Mouse (Mus musculus): ENCODE measurements around the gene Cdc37. TPM values are rescaled to one million over a fixed set of nuclear protein-coding genes. Genes with fewer than 3 reads are reported as not detected.

The Cdc37 gene
- polyA plus RNA-seq, 1 experiment from 2014 or later, result 217 TPM

Other genes starting within 250 kb of the Cdc37 start
- gene Dnmt1, start 190.1 kb downstream of the Cdc37 start, polyA plus RNA-seq (2015; fragmentation: Nextera tagmentation; extraction: Ambion mirVana), result 80.0 and 84.6 TPM in 2 replicates
- gene S1pr2, start 173.2 kb downstream of the Cdc37 start, polyA plus RNA-seq (2015; fragmentation: Nextera tagmentation; extraction: Ambion mirVana), result 6.9 and 7.5 TPM in 2 replicates
- gene Mrpl4, start 147.2 kb downstream of the Cdc37 start, polyA plus RNA-seq (2015; fragmentation: Nextera tagmentation; extraction: Ambion mirVana), result 112 and 115 TPM in 2 replicates
- gene Icam1, start 134.0 kb downstream of the Cdc37 start, polyA plus RNA-seq (2015; fragmentation: Nextera tagmentation; extraction: Ambion mirVana), result 2.8 and 3.0 TPM in 2 replicates
- 0.25 TPM in 1 of 2 replicates, not detected in the other for gene Icam4, start 120.6 kb downstream of the Cdc37 start, polyA plus RNA-seq (2015; fragmentation: Nextera tagmentation; extraction: Ambion mirVana)
- 1.5 and 2.2 TPM in 2 replicates for gene Icam5, start 117.9 kb downstream of the Cdc37 start, polyA plus RNA-seq (2015; fragmentation: Nextera tagmentation; extraction: Ambion mirVana)
- gene Zglp1, start 82.9 kb downstream of the Cdc37 start, polyA plus RNA-seq (2015; fragmentation: Nextera tagmentation; extraction: Ambion mirVana), result 0.37 and 2.2 TPM in 2 replicates
- gene Gm49373, start 76.9 kb downstream of the Cdc37 start, polyA plus RNA-seq (2015; fragmentation: Nextera tagmentation; extraction: Ambion mirVana), result 1.3 TPM in 2 replicates
- gene Fdx1l, start 76.4 kb downstream of the Cdc37 start, polyA plus RNA-seq (2015; fragmentation: Nextera tagmentation; extraction: Ambion mirVana), result 52.2 and 58.9 TPM in 2 replicates
- 1.0 and 1.3 TPM in 2 replicates for gene Gm38431, start 58.0 kb downstream of the Cdc37 start, polyA plus RNA-seq (2015; fragmentation: Nextera tagmentation; extraction: Ambion mirVana)
- gene Raver1, start 58.0 kb downstream of the Cdc37 start, polyA plus RNA-seq (2015; fragmentation: Nextera tagmentation; extraction: Ambion mirVana), result 36.8 and 42.0 TPM in 2 replicates
- 10.3 and 11.1 TPM in 2 replicates for gene Tyk2, start 18.7 kb downstream of the Cdc37 start, polyA plus RNA-seq (2015; fragmentation: Nextera tagmentation; extraction: Ambion mirVana)
- gene Pde4a, start 15.7 kb upstream of the Cdc37 start, polyA plus RNA-seq (2015; fragmentation: Nextera tagmentation; extraction: Ambion mirVana), result 23.7 and 25.9 TPM in 2 replicates
- gene Keap1, start 89.4 kb upstream of the Cdc37 start, polyA plus RNA-seq (2015; fragmentation: Nextera tagmentation; extraction: Ambion mirVana), result 71.6 and 72.5 TPM in 2 replicates
- 1.6 TPM in 2 replicates for gene S1pr5, start 98.5 kb upstream of the Cdc37 start, polyA plus RNA-seq (2015; fragmentation: Nextera tagmentation; extraction: Ambion mirVana)
- 53.1 and 55.0 TPM in 2 replicates for gene Atg4d, start 115.3 kb upstream of the Cdc37 start, polyA plus RNA-seq (2015; fragmentation: Nextera tagmentation; extraction: Ambion mirVana)
- gene Kri1, start 138.0 kb upstream of the Cdc37 start, polyA plus RNA-seq (2015; fragmentation: Nextera tagmentation; extraction: Ambion mirVana), result 18.0 and 18.1 TPM in 2 replicates
- gene Cdkn2d, start 141.4 kb upstream of the Cdc37 start, polyA plus RNA-seq (2015; fragmentation: Nextera tagmentation; extraction: Ambion mirVana), result 91.3 and 97.9 TPM in 2 replicates
- gene Ap1m2, start 162.4 kb upstream of the Cdc37 start, polyA plus RNA-seq (2015; fragmentation: Nextera tagmentation; extraction: Ambion mirVana), result 1.1 and 1.4 TPM in 2 replicates
- gene Slc44a2, start 170.7 kb upstream of the Cdc37 start, polyA plus RNA-seq (2015; fragmentation: Nextera tagmentation; extraction: Ambion mirVana), result 77.4 and 77.8 TPM in 2 replicates
- 306 and 307 TPM in 2 replicates for gene Ilf3, start 217.9 kb upstream of the Cdc37 start, polyA plus RNA-seq (2015; fragmentation: Nextera tagmentation; extraction: Ambion mirVana)